Mouse (Mus musculus) monocyte, adult 2 months (primary cell): ENCODE results near the gene Rab14.

Source experiments
- DNase-seq, 2 experiments: peaks; one replicate each; pipeline ENCODE4 v3.0.0; 2022; ENCODE audit warnings: low spot score in 2 of 2, low read depth in 1 of 2

The Rab14 gene

DNA sequence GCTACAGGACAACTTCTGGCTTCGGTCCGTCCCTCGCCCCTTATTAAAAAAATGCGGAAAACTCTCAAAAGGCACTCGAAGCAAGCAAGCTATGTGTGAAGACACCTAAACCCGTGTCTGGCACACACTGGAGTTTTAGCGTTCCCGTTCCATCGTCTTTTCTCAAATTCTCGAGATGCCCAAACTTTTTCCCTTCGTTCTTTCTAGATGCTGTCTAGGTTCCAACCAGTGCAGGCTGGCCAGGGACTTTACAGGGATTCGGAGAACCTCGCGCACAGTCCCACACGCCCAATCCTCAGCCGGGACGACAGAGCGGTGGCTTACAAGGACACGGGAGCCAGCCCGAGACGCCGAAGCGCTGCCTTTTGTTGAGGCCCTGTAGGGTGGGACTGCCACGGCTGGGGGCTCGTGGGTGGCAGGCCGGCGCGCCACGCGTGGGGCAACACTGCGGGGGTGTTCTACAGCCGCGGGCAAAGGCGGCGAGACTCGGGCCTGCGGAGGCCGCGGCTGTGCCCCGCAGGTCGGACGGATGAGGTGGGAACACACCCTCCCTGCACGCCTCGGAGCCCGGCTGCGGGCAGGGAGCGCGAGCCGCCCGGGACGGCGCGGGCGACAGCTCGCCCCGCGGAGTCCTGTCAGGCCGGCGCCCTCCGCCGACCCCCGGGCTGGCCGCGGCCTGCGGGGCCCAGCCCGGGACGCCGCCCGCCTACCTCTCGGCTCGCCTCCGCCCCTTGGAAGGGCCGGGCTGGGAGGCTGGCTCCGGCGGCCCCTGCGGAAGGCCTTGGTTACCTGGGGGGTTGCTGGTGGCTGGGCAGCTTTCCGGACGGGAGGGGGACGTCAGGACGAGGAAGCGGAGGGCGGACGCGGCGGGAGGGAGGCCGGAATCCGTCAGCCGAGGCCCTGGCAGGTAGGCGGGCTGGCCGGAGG lies 686 bp downstream of the Rab14 start:
- no peak for DNase-seq

DNA sequence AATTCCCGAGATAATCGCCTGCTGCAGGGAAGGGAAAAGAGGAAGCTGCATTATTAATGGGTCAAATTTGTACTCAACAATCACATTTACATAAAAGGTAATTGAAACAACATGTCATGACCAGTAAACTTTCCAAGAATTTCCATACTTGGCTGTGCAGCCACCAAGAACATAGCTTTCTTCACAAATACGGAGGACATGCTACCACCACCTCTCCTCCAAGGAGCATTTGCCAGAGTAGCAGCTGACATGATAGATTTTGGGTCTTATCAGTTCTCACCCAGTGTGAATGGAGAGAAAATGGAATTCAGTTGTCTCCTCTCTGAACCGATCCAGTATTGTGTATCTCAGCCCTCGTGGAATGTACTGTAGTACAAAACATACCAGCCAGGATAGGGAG lies 1.4 kb downstream of the Rab14 start:
- DNase-seq = no peak

DNA sequence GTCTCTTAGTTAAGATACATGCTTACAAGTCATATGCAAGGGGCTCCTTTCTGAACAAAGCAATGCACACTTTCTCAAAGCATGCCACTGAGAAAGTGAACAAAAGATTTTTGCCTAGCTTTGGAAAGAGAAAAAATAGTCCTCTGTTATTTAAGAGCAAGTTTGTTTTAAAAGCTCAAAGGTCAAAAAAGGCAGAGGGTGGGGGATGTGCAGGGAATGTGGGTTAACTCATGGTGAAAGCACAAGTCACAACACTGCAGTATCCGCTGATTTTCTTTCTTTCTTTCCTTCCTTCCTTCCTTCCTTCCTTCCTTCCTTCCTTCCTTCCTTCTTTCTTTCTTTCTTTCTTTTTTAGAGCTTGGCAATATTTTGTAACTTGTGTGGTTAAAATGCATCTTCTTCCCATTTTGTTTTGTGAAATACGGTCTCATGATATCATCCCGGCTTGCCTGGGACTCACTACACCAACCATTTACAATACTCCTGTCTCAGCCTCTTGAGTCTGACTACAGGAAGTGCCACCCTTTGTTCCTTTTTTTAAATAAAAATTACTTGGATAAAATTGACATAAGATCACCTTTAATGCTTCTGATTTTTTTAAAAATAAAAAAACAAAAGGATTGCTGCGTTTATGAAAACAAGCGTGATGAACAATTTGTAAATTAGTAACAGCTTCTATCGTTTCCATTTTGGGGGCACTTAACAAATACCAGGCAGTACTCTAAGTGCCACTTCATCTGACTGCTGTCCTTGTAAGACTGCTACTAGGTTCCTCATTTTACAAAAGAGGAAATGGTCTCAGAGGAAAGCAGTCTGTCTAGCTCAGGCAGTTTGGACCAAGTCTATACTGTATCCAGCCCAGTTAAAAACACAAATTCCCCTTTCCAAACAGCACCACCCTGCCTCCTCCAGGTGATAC lies 5.0 kb downstream of the Rab14 start:
- peak in 1 of 2 experiments; percentile 38 for DNase-seq

DNA sequence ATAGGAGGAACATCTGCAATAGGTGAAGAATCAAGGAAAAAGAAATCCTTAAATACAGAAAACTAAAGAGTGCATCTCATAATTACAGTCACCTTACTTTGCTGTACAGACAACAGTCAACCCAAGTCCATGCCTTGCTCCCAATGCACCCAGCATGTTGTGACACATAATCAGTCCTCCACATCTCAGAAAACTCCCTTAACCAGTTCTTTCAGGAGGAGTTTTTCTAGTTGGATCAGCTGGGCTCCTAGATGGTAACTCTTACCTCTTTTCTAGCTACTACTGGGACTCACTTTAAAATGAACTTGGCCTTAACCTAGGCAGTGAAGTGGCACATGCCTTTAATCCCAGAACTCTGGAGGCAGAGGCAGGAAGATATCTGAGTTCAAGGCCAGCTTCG lies 6.9 kb downstream of the Rab14 start:
- no peak for DNase-seq

DNA sequence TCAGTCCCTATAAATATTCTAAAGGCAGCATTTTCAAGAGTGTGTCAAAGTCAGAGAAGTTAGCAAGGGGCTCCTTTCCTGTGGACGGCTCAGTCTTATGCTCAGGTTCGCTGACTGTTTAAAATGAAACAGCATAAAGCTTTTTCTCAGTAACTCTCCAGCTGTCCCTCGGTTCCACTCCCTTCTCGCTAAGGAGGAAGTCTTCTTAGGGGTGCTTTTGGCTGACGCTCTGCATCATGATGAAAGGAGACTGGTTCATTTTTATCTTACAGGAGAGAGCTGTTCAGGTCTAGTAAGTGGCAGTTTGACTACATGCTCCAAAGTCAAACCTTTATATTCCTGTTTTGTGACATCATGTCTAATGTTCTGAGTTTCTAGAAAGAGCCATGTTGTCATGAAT lies 12.0 kb downstream of the Rab14 start:
- DNase-seq = no peak

DNA sequence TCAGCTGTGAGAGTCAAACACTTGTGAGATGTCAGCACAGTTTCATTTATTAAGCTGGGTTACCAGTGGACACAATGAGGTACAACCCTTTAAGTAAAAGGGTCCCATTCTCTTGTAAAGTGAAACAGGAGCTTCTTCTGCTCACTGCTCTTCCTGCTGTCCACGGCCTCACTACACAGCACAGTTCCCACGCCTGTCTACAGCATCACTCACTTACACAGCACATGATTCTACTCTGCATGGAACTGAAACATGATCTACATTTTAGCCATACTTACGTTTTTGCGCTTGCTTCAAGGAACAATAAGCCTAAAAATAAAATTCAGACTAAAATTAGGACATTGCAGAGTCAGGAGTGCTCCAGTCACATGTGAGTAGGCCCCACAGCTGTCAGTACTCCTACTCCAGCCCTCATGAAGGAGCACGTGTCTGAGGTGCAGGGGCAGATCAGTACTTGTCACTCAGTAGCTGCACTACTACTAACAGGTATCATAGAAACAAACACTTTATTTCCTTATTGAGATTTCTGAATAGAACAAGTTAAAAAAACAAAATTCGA lies 17.7 kb downstream of the Rab14 start:
- DNase-seq = no peak

DNA sequence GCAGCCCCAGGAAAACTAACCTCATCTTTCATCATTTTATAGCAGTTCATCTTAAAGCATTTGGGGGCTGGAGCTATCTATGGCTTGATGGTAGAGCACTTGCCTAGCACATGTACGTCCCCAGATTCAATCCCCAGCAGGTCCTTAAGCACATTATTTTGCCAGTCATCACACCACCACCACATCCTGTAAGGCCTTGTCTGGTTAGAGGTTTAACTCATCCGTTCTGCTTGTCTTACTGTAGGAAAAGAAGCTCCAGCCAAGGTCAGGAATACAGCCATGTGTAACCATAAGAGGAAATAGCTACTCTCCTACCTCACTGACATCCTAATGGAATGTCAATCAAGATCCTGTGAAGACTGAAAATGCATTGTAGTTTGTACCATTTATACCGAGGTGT lies 22.8 kb downstream of the Rab14 start:
- DNase-seq = no peak

DNA sequence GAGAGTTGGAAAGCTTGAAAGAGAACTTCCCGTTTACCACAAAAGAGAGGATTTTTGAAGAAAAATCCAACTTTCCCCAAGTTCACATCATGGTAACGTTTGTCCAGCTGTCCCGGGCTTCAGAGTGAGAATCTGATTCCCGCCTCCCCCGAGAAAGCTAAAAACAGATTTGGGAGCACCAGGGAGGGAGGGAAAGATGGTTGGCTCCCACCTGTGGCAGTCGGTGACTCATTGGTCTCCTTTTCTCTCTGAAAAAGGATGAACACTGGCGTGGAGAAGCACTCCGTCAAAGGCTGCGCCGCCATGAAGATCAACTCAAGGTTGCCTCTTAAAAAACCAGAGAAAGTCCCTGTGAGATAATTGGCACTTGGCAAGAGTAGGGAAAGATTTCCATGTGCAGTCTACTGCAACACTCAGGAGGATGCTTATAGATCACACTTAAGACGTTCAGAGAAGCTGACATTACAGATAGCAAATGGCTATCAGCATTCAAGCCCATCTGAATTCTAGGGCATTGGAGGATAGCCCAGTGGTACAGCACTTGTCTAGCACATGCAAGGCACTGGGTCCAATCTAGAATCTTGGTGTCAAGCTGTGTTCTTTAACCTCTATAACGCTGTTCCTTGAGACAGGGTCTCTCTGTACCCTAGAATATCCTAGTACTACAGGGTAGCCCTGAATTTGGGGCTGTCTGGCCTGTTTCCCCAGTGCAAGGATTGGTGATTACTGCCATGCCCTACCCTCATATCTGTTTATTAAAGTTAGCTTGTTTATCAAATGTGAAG lies 25.4 kb downstream of the Rab14 start:
- DNase-seq = no peak

DNA sequence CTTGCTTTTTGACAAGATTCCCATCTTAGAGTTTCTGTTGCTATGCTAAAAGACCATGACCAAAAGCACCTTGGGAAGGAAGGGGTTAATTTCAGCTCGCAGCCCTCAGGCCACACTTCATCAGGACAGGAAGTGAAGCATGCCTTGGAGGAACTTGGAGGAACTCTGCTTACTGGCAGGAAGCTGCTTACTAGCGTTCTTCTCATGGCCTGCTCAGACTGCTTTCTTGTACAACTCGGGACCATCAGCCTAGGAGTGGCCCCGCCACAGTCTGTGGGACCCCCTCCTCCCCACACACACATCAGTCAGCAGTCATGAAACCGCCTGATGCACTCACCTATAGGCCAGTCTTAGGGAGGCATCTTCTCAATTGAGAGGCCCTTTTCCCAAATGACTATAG lies 26.8 kb downstream of the Rab14 start:
- DNase-seq = no peak

DNA sequence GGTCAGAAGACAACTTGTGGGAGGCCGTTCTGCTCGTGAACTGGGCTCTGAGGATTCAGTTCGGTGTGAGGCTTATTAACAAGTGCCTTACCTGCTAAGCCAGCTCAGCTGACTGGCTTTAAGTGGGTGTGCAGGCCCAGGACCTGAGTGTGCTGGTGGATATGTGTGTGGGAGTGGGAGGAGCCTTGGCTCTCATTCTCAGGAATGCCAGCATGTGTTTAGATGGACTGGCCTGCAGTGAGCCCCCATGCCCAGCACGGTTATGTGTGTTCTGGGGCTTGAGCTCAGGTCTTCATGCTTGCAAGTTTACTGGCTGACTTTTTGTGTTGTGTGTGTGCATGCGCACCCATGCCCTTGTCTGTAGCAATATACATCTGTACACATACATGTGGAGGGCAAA lies 27.3 kb downstream of the Rab14 start:
- no peak for DNase-seq

DNA sequence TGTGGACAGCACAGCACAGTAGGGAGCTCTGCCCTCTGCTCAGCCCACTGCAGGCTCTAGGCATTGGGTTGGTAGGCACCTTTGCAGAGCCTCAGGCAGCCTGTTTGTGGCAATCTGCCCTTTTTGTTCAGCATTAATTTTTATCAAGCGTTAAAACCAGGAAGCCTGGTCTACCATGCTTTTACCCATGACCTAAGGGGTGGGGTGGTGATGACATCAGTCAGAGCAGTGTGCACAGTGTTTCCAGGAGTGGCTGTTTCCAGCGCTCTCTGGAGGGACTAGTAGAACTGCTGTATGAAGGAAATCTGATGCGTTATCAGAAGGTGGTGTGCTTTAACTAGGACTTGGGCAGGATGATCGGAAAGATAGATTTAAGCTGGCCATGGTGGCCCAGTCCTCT lies 28.7 kb downstream of the Rab14 start:
- DNase-seq = no peak

DNA sequence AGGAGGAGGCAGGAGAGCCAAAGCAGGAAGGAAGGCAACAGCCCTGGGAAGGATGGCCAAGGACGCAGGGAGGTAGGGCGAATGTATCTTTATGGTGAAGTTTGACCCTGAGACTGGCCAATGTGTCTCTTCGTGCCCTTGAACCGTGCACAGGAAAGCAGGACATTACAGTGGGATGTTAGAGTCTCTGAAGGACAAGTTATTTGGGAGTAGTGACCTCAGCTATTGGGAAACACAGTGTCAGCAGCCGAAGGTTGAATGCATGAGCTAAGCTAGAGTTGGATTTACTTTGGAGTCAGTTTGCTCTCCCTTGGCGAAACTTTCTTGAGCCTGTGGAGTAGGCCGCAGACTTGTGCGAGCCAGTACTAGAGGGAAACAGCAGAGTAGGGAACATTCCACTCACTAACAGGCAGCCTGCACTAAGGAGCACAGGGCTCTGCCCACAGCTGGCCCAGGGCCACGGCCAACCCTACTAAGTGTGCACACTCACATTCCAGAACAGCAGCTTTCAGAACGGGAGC lies 29.5 kb downstream of the Rab14 start:
- DNase-seq = no peak

DNA sequence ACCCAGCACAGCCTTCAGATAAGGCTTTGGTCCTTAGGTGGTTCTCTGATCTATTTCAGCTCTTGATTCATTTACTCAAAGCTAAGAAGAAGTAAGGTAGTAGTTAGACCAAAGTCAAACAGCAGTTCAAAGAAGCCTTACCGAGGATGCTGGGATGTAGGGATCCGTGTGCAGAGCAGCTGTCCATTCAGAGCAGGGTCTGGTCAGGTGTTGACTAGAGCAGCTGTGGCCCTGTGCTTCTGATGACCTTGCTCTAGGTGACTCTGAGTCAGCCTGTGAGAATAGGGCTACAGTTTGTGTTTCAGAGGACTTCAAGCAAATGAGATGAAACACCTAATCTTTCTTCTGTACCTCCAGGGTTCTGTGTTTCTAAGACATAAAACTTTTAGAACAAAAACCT lies 31.5 kb downstream of the Rab14 start:
- DNase-seq = no peak

DNA sequence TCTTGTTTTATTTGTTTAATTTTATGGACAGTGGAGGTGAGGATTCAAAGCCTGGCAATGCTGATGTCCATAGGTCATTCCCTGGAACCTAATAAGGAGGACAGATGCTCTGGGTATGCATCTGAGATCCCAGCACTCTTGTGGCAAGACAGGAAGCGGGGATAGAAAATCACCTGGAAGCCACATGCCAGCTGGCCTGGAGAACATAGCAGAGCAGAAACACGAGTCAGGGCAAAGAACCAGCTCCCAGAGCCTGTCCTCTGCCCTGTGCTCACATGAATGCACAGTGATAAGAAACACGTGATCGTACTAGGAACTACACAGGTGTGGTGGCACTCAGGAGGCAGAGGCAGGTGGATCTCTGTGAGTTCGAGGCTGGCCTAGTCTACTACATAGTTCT lies 34.1 kb downstream of the Rab14 start:
- no peak for DNase-seq

DNA sequence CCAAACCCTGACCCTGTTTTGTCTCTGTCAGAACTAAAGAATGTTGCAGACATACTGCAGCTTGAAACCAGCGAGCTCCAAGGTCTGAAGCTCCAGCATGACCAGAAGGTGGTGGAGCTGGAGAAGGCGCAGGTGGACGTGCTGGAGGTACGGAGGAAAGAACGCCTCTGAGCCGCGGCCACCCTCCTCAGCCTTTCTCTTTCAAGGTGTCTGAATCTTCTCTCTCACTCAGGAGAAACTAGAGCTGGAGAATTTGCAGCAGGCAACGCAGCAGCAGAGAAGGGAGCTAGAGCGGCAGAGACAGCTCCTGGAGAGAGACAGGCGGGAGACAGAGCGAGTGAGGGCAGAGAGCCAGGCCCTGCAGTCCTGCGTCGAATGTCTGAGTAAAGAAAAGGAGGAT lies 35.5 kb downstream of the Rab14 start:
- no peak for DNase-seq

DNA sequence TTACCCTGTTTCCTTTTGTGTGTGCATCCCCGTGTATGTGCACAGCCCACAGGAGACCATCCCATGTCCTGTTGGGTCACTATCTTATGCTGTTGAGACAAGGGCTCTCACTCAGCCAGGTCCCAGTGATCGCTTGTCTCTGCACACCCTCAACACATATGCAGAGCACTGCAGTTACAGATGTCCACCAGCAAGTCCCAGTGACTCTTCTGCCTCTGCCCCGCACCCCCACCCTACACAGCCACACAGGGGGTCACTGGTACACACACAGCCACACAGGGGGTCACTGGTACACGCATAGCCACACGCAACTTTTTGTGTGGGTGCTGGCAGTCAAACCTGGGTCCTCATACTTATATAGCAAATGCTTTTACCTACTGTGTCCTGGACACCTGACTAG lies 37.5 kb downstream of the Rab14 start:
- no peak for DNase-seq

DNA sequence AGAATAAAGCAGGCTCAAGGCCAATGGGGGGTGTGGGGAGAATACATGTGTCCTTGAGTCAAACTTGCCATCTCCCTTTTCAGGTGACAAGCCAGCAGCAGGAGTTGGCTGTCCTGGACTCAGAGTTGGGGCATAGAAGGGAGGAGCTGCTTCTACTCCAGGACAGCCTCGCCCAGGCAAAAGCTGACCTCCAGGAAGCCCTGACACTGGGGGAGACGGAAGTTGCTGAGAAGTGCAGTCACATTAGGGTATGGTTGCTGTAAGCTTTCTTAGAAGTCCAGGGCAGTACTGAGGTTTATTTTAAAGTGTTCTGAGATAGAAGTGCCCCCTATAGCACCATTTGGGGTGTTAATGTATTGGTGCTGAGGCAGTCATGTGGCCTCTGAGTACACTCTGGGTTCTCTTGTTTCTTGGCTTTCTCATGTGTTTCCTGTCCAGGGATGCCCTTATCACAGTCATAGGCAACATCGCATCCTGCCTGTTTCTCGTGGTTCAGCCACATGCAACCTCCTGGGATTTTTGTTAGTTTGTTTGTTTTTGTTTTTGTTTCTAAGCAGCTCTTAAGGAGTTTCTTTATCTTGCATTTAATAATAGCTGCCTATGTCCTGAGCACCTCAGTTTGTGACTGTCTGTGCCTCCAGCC lies 39.0 kb downstream of the Rab14 start:
- DNase-seq = no peak

DNA sequence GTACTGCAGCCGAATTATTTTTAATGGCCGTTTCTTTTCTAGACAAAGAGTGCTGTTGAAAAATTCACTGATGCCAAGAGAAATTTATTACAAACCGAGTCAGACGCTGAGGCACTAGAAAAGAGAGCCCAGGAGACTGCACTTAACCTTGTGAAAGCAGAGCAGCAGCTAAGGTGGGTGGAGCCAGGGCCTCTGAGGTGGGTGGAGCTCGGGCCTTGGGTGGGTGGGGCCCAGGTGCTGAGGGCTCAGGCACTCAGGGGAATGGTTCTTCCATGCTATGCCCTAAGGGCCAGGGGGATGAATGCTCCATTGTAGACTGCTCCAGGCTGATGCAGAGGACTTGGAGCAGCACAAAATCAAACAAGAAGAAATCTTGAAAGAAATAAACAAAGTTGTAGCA lies 40.7 kb downstream of the Rab14 start:
- no peak for DNase-seq

DNA sequence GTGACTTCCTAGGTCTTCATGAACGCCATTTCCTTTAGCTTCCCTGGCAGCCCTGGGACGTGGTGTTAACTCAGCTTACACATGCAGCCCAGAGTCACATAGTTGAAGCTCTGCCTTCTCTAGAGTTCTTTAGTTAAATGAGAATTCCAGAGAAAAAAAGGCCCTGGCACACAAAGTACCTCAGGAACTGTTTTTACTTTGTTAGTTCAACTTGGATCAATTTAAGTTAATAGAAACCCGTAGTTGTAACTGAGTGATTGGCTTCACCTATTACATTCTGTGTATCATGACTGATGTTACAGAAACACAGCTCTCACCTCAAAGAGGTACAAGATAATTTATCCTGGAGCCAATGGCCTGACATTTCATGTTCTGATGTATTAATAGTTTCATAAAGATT lies 42.6 kb downstream of the Rab14 start:
- no peak for DNase-seq

DNA sequence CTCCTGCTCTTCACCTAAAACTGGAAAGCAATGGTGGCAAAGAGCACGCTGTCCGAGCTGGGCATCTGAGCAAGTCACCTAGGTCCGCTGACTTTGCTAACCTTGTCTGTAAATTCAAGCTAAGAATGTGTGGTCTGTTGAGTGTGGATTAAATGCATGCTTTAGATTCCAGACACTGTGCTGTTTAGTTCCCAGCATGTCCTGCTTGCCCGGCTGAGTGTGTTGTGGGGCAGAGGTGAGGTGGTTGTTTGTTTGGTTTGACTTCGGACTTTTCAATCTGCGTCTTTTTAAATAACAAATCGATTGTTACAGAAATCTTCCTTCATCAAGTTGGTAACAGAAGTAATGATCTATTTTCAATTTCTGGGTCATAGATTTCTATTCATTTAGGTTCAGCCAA lies 43.1 kb downstream of the Rab14 start:
- DNase-seq = no peak
